Mouse (Mus musculus) gastrocnemius, postnatal 4 days (tissue): ENCODE measurements around the gene Sft2d1. TPM values are rescaled to one million over a fixed set of nuclear protein-coding genes. Genes with fewer than 3 reads are reported as not detected.
A peak's percentile ranks its signal among the peaks of the same experiment; 100 is the strongest.

Source experiments
- DNase-seq, 2 experiments: peaks; one replicate each; pipeline ENCODE4 v3.0.0; 2021 to 2022; ENCODE audit warnings: low spot score in 2 of 2, mixed read lengths in 2 of 2
- total RNA-seq, 2 experiments: library from RNA; stranded (reverse); gene quantifications; 2 replicates each; pipeline ENCODE4 v1.2.3; 2021

Sft2d1 gene
- total RNA-seq, 2 experiments from 2014 or later, result 25.0 to 29.1 TPM

- no peak for DNase-seq
Observed at GRCm38 (mm10) chr17:8357498-8357897, 46.6 kb downstream of the Sft2d1 start.

DNA sequence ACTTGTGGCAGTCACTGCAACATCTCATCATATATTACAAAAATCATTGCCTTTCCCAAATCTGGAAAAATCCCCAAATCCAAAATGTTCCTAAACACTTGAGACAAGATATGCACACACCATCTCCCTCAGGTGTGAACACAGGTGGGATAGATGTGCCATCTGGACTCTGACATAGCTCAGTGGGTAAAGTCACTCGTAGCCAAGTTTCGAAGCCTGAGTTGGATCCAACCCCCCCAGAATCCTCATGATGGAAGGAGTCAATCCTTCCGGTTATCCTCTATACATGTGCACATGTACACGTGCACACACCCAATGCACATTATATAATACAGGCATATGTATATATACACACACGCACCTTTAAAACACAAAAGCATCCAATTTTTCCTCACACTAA is 50.0 kb downstream of the Sft2d1 start:
- DNase-seq, result no peak

DNA sequence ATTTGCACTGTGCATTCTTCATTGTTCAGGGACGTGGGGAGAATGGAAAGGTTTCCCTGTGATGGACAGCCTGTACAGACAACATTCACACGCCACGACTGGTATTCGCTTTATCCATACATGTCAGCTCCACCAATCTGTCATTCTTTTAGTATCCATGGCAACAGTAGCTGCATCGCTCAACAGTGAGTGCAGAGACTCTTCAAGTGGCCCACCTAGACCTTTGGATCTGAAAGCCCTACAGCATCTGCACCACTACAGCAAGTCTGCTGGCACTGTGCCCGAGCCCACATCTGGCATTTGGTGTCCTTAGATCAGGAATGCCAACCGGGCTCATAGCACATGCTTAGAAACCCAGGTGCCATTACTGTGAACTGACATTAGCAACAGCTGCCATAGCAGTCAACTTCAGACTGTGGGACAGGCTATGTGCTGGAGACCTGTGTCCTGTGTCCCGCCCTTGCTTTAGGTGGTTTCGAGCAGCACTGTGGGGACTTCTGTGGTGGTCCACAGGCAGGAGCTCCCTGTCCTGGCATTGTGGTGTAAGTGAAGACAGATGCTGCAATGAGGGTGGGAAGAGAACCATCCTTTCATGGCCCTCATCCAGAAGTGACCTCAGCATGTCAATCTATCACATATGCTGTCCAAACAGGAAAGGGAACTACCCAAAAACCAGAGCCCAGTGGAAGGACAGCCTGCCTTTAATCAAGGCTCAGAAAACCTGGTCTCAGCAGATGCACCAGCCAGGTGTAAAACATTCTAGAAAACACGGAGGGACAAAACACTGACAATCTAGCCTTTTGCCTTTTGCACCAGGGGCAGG is 50.6 kb downstream of the Sft2d1 start:
- DNase-seq, result no peak

DNA sequence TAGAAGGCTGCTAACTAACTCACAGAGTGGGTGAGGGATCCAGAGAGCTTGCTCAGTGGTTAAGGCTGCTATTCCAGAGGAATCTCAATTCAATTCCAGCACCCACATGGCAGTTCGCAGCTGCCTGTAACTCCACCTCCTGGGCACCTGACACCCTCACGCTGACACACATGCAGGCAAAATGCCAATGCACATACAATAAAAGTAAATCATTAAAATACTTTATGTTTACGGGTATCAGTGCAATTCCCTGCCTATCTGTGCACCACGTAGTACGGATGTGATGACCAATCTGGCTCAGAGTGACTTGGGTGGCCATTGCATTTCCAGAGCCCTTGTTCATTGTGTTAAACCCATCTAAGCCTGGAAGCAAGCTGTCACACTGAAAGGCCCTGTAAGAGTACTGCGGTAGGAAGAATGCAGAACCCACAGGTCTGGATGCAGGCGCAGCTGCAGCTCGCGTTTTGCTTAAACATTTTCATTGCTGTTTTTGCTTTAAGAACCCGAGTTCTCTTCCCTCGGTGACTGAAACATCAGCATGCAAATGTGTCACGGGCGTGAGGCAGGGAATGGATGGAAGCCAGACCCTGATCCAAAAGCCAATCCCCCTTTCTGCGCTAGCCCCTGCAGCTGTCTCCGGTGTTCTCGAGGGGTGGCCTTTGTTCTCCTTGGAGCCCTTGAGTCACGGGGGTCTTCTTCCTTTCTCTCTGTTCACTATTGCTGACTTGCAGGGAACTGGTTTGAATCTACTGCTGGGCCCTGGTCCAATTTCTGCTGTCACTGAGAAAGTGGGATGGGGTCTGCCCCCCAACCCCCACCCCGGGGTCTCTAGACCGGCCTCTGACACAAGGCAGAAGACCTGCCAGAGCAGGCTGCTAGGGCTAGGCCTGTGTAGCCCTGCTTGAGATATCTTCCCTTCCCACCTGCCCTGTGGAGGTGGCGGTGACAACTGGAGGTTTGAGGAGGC is 56.9 kb downstream of the Sft2d1 start:
- no peak for DNase-seq

- DNase-seq, result no peak
Observed at GRCm38 (mm10) chr17:8368570-8368969, 57.7 kb downstream of the Sft2d1 start.

DNA sequence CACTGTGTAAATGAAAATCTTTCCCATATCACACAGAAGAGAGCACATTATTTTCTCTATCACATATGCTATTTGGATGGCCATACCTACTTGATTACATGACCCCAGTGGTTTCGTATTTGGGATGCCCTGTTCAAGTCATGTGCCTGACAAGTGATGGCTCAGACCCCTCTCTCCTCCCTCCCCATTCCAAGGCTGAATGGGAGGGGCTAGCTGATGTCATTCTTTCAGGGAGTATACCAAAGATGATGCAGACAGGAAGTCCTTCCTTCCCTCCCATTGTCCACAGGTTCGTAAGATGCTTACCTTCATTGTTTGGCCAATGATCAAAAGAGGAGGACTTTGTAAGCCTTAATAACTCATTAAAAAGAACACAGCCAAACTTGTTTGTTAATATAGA is 58.3 kb downstream of the Sft2d1 start:
- no peak for DNase-seq

DNA sequence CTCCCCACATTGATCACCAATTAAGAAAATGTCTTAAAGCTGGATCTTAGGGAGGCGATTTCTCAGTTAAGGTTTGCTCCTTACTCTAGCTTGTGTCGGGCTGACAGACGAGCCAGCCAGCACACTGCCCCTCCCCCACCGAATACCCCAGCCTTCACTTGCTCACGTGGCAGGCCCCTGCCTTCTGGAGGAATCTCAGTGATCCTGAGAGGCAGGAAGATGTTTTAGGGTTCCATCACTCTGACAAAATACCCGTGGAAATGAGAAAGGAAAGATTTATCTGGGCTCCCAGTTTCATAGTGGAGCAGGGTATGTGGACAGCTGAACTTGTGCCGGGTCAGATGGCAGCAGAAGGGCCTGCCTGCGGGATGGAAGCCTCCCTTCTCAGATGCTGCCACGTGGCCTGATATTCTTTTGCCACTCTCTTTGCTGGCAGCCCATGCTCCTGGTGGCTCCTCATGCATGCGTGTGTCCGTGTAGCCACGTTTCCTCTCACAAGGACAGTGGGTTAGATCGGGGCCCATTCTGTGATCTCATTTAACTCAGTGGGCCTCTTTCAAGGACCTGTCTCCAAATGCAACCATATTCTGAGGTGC is 59.8 kb downstream of the Sft2d1 start:
- no peak for DNase-seq

GRCm38 (mm10) chr17:8371834-8372233 is 60.9 kb downstream of the Sft2d1 start:
- DNase-seq, result peak; percentile 31 to 68

DNA sequence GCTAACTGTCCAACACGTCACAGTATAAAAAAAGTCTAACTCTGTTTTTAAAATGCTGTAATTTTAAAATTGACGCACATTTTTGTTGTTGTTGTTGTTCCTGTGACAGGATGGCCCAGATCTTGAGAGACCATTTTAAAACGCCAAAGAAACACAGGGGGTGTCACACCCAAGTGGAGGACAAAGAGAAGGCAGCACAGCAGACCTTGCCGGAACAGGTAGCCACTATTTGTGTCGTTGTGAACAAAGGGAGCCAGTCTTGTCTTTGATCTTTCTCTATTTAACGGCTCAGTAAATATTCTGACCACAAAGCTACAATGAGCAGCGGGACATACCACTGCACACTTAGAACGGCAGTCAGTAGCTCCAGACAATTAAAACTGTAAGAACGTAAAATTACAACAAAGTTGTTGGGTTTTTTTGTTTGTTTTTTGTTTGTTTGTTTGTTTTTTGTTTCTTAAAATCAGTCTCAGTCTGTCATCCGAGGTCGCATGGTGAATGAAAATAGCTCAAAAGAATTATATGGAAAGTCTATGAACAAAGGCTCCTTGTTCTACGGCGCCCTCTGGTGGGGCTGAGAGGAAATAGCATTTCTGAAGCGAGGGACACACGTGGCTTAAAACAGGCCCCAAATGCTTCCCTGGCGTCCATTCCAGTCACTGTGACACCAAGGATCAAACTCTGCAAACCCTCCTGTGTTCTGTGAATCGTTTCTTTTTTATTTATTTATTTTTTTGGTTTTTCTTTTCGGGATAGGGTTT is 61.6 kb downstream of the Sft2d1 start:
- peak; percentile 64 to 74 for DNase-seq

Other genes starting within 250 kb of the Sft2d1 start
- gene Gm49673, start 163.3 kb upstream of the Sft2d1 start, total RNA-seq, result under 1 TPM in 1 of 2 experiments, not detected in 1; 0.20 TPM
- gene Rnaset2a, start 163.0 kb upstream of the Sft2d1 start, total RNA-seq, result 10 to 100 TPM; 19.3 to 22.2 TPM
- 10 to 100 TPM; 25.3 to 30.2 TPM for gene Fgfr1op, start 145.6 kb upstream of the Sft2d1 start, total RNA-seq
- not detected for gene Ccr6, start 75.1 kb upstream of the Sft2d1 start, total RNA-seq
- 100 to 1,000 TPM; 157 to 162 TPM for gene Mpc1, start 28.2 kb upstream of the Sft2d1 start, total RNA-seq
- gene Prr18, start 26.4 kb downstream of the Sft2d1 start, total RNA-seq, result under 1 TPM; 0.12 to 0.18 TPM
- gene T2, start 44.9 kb downstream of the Sft2d1 start, total RNA-seq, result not detected
- under 1 TPM; 0.25 to 0.36 TPM for gene T, start 123.3 kb downstream of the Sft2d1 start, total RNA-seq
- gene Pde10a, start 214.3 kb downstream of the Sft2d1 start, total RNA-seq, result 1 to 10 TPM; 7.5 to 8.4 TPM